Mouse (Mus musculus) ZHBTc4 (cell line): ENCODE measurements around the gene Ermp1.

Source experiments
- DNase-seq: peaks from one replicate; pipeline ENCODE4 v3.0.0-alpha.2; 2011; ENCODE audit warnings: low read depth, low spot score

The Ermp1 gene

GRCm38 (mm10) chr19:29647651-29648549 lies at the start of gene Ermp1:
TSS of gene Ermp1 (minus strand) at chr19:29648415.
- DNase-seq: peak; percentile 95

- DNase-seq: peak; percentile 73
Measured at GRCm38 (mm10) chr19:29697245-29697874, 49.1 kb upstream of the Ermp1 start, which contains the start of gene Mlana. TSS of gene Mlana (plus strand) at chr19:29697824.

- DNase-seq: no peak
Measured at GRCm38 (mm10) chr19:29696840-29697239, 48.6 kb upstream of the Ermp1 start.

- no peak for DNase-seq
Measured at GRCm38 (mm10) chr19:29696309-29696708, 48.1 kb upstream of the Ermp1 start.

- no peak for DNase-seq
Measured at GRCm38 (mm10) chr19:29695071-29695470, 46.9 kb upstream of the Ermp1 start.

GRCm38 (mm10) chr19:29683844-29684540 lies 35.8 kb upstream of the Ermp1 start:
- DNase-seq: peak; percentile 87

- DNase-seq: peak; percentile 76
Measured at GRCm38 (mm10) chr19:29680182-29681152, 32.3 kb upstream of the Ermp1 start.

- no peak for DNase-seq
Measured at GRCm38 (mm10) chr19:29678181-29678778, 30.1 kb upstream of the Ermp1 start.

- DNase-seq: no peak
Measured at GRCm38 (mm10) chr19:29676479-29677193, 28.4 kb upstream of the Ermp1 start.

- peak; percentile 63 for DNase-seq
Measured at GRCm38 (mm10) chr19:29675562-29676078, 27.4 kb upstream of the Ermp1 start.

- DNase-seq: no peak
Measured at GRCm38 (mm10) chr19:29674946-29675345, 26.7 kb upstream of the Ermp1 start.

GRCm38 (mm10) chr19:29672660-29673059 lies 24.4 kb upstream of the Ermp1 start:
- peak; percentile 92 for DNase-seq

- no peak for DNase-seq
Measured at GRCm38 (mm10) chr19:29671160-29671559, 22.9 kb upstream of the Ermp1 start.

GRCm38 (mm10) chr19:29670247-29670646 lies 22.0 kb upstream of the Ermp1 start:
- DNase-seq: no peak

- no peak for DNase-seq
Measured at GRCm38 (mm10) chr19:29668135-29668534, 19.9 kb upstream of the Ermp1 start.

- no peak for DNase-seq
Measured at GRCm38 (mm10) chr19:29666965-29667594, 18.9 kb upstream of the Ermp1 start.

- no peak for DNase-seq
Measured at GRCm38 (mm10) chr19:29666164-29666563, 17.9 kb upstream of the Ermp1 start.

GRCm38 (mm10) chr19:29664934-29665333 lies 16.7 kb upstream of the Ermp1 start:
- DNase-seq: peak; percentile 61

GRCm38 (mm10) chr19:29663780-29664179 lies 15.6 kb upstream of the Ermp1 start:
- DNase-seq: no peak
